ENCODE assay signal across 16 mouse cellular contexts in genomic region chr3:38811635-38812034, GRCm38 (mm10).
DNase-seq lines count a peak whose midpoint lies in the region; ATAC-seq and TF ChIP-seq lines count a peak whose summit lies in the region.
"Had no signal": no experiment of that assay in that cellular context is flagged by ENCODE, and none has a peak within 500 bp of the region (broad histone marks: within the 10 kb centered on the region; RNA-seq: fewer than 3 reads in every experiment).

No protein-coding gene starts in this region.

- no peaks in the 10 kb centered on the region for H3K79me2 ChIP-seq in heart, adult 2 months (replicated peaks; ENCODE audit: control insufficient read depth, insufficient read depth, low read length)

- no peaks in the 10 kb centered on the region for H3K36me3 ChIP-seq in heart, adult 2 months (ENCODE audit: control insufficient read depth, insufficient read depth, low read length)
- no peaks in the 10 kb centered on the region for H3K36me3 ChIP-seq in lung, embryonic 14.5 days (ENCODE audit: insufficient read depth)
- no peaks in the 10 kb centered on the region for H3K36me3 ChIP-seq in ES-E14 (ENCODE audit: control insufficient read depth, insufficient read depth, low read length, poor library complexity, severe bottlenecking)
- H3K36me3 ChIP-seq: embryonic facial prominence, embryonic 12.5 days; forebrain, embryonic 10.5 days had no signal

- no peaks in the 10 kb centered on the region for H3K27me3 ChIP-seq in heart, adult 2 months (ENCODE audit: control insufficient read depth, insufficient read depth, low read length)
- H3K27me3 ChIP-seq in lung, embryonic 14.5 days (ENCODE audit: insufficient read depth, low read length): no peaks in the 10 kb centered on the region
- H3K27me3 ChIP-seq: embryonic facial prominence, embryonic 12.5 days; megakaryocyte, embryonic 14.5 days had no signal

- 86% methylated on average over 8 of the region's 8 CpGs for WGBS in heart, adult 2 months
- 84% methylated on average over 8 of the region's 8 CpGs for WGBS in lung, embryonic 14.5 days

- no peak overlapping the region for H3K4me3 ChIP-seq in heart, adult 2 months
- H3K4me3 ChIP-seq in lung, embryonic 14.5 days (ENCODE audit: low read depth, low read length): no peak overlapping the region
- H3K4me3 ChIP-seq in ES-E14 (ENCODE audit: insufficient read depth in 1 of 2, low read depth in 1 of 2, low read length in 2 of 2, poor library complexity in 1 of 2, severe bottlenecking in 1 of 2): no peak overlapping the region
- H3K4me3 ChIP-seq: embryonic facial prominence, embryonic 12.5 days; forebrain, embryonic 10.5 days; megakaryocyte, embryonic 14.5 days had no signal

- in situ Hi-C loops in ES-E14 (cut with MboI; ENCODE audit: low sequenced_read_pairs in 2 of 2, unreplicated experiment in 2 of 2): no loop called here

- peak; percentile 28 for TF ChIP-seq CTCF in heart, adult 2 months (IDR thresholded peaks at IDR 0.05)
- TF ChIP-seq CTCF in lung, embryonic 14.5 days (IDR thresholded peaks at IDR 0.05; ENCODE audit: low read depth): peak; percentile 36; the same call in 1 of the 2 replicates

- H3K9ac ChIP-seq in heart, adult 2 months (ENCODE audit: low read depth, low read length): no peak overlapping the region
- no peak overlapping the region for H3K9ac ChIP-seq in lung, embryonic 14.5 days
- no peak overlapping the region for H3K9ac ChIP-seq in ES-E14 (ENCODE audit: insufficient read depth, low read depth, low read length, poor library complexity, severe bottlenecking)
- H3K9ac ChIP-seq: embryonic facial prominence, embryonic 12.5 days had no signal

- TF ChIP-seq POLR2A in heart, adult 2 months (IDR thresholded peaks at IDR 0.05; ENCODE audit: insufficient read depth, low read depth, low read length): no peak

- no peak for ATAC-seq in lung, embryonic 14.5 days (ENCODE audit: insufficient read depth)
- ATAC-seq: hindbrain, embryonic 16.5 days had no signal

- no peak for TF ChIP-seq EP300 in heart, adult 2 months (IDR thresholded peaks at IDR 0.05; ENCODE audit: insufficient read depth, low read depth, low read length)

- H3K4me2 ChIP-seq in lung, embryonic 14.5 days: no peak overlapping the region
- H3K4me2 ChIP-seq: embryonic facial prominence, embryonic 12.5 days had no signal

- H3K9me3 ChIP-seq in lung, embryonic 14.5 days (ENCODE audit: low read depth, low read length): no peaks in the 10 kb centered on the region
- H3K9me3 ChIP-seq in ES-E14 (ENCODE audit: control insufficient read depth, insufficient read depth, low read depth, low read length): no peaks in the 10 kb centered on the region
- H3K9me3 ChIP-seq: embryonic facial prominence, embryonic 12.5 days; forebrain, embryonic 10.5 days; megakaryocyte, embryonic 14.5 days had no signal

- DNase-seq in heart, adult 2 months: no peak
- no peak for DNase-seq in heart, adult 9 months (ENCODE audit: low spot score in 2 of 2)
- DNase-seq in lung, embryonic 14.5 days: no peak
- DNase-seq in lung, postnatal 10 days: no peak
- DNase-seq in ES-E14 (ENCODE audit: low read depth, low spot score): peak; percentile 6
- DNase-seq in thymus, postnatal 14 days: peak; percentile 19
- DNase-seq in B cell, adult 2 months: no peak
- DNase-seq: adrenal gland, adult 2 months; cerebellum, postnatal 14 days; heart, adult 18-20 months; kidney, adult 9 months; layer of hippocampus, adult 9-11 months had no signal

- H3K4me1 ChIP-seq in heart, adult 2 months (ENCODE audit: control insufficient read depth, insufficient read depth, low read length): no peaks in the 10 kb centered on the region
- 0 out of 2 replicates have a peak, but pooled peaks cover 3% of the 10 kb centered on the region for H3K4me1 ChIP-seq in lung, embryonic 14.5 days (ENCODE audit: insufficient read depth)
- no peaks in the 10 kb centered on the region for H3K4me1 ChIP-seq in ES-E14 (ENCODE audit: control insufficient read depth in 2 of 2, insufficient read depth in 2 of 2, low read length in 2 of 2, poor library complexity in 1 of 2)
- H3K4me1 ChIP-seq: megakaryocyte, embryonic 14.5 days had no signal

- intact Hi-C loops in heart, adult 2 months (cut with DNase I): no loop called here

- H3K27ac ChIP-seq in heart, adult 2 months: no peak overlapping the region
- H3K27ac ChIP-seq in lung, embryonic 14.5 days (ENCODE audit: low read depth): no peak overlapping the region
- no peak overlapping the region for H3K27ac ChIP-seq in ES-E14 (ENCODE audit: insufficient read depth, low read depth, low read length, poor library complexity, severe bottlenecking)
- H3K27ac ChIP-seq: embryonic facial prominence, embryonic 12.5 days; forebrain, embryonic 10.5 days had no signal

TF ChIP-seq in ES-E14, 5 proteins besides CTCF, POLR2A, EP300 and RAD21:
- TF ChIP-seq ZC3H11A (IDR thresholded peaks at IDR 0.05; ENCODE audit: borderline replicate concordance, low read depth, low read length) (no peak), MAFK (IDR thresholded peaks at IDR 0.05; ENCODE audit: insufficient read depth, low read depth, low read length) (no peak), CHD2 (IDR thresholded peaks at IDR 0.05; ENCODE audit: low read depth, low read length) (no peak)

Comparison
In these comparisons a context has a peak if more than half of its experiments do, and no peak if none do; other contexts are left out.
1. DNase-seq: peak in ES-E14 (single experiment) and thymus, postnatal 14 days (single experiment); none in heart, adult 2 months (0 of 2), heart, adult 9 months (0 of 2), lung, embryonic 14.5 days (single experiment), lung, postnatal 10 days (single experiment) and B cell, adult 2 months (0 of 2).